Mouse (Mus musculus): ENCODE results near the gene Kirrel2.

DNA sequence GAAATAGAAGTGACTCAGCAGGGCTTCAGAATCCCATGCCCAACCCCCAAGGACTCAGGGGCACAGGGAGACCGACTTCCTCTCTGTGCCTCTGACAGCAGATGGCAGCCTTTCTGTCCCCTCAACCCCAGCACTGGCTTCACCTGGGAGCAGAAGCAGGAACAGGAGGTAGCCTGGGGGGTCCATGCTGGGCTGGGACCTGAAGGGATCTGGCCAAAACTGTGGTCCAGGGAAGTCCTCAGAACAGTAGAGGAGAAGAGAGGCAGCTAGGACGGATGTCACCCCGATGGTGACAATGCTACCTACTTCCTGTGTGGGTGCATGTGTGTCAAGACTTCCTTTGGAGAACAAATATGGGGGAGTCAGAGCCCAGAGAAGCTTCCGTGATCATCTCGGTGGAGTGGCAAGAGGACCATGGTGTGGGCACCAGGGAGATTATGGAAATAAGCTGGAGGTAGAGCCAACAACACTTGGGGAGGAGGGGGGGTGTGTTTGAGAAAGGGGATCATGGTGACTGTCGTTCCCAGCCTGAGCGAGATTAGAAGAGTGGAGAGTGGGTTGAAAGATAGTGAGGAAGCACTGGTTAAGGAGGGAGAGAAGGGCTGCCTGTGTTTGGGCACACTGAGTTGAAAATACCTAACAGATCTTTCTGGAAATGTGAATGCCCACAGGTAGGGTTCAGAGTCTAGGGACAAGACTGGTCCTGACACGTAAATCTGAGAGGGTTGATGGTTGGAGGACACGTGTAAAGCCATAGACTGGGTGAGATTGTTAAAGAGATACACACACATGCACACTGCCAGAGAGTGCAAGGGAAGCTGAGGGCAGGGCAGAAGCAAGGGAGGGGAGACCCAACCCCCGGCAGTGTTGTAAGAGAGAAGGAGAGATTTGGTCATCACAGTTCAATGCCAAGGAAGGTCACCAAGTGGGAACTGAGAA, 37.7 kb downstream of the Kirrel2 start, which contains the start of gene Hcst:
- TF ChIP-seq POLR2A (IDR thresholded peaks at IDR 0.05; ENCODE audit: borderline replicate concordance, extremely low read depth, low read depth, low read length), result no peak
- no peak for TF ChIP-seq CTCF (IDR thresholded peaks at IDR 0.05; ENCODE audit: insufficient read depth, low read length)

All from lung, adult 2 months (tissue).